Mouse (Mus musculus) mouse trophoblast stem cell (cell line): Measurements from ENCODE around the gene Asf1a.
"Not testable (repeated sequence)": the region's sequence is repeated elsewhere in the genome, so short reads cannot be mapped to it uniquely, and the experiment has no call there.

Experiments
- in situ Hi-C, 2 experiments: fragments of 300-500 bp; cut with MseI, MboI; formaldehyde crosslinking; loops; 2 replicates in 1 of 2; 3 replicates in 1 of 2; pipeline ENCODE4 v1.15.1; 2025

The Asf1a gene

DNA sequence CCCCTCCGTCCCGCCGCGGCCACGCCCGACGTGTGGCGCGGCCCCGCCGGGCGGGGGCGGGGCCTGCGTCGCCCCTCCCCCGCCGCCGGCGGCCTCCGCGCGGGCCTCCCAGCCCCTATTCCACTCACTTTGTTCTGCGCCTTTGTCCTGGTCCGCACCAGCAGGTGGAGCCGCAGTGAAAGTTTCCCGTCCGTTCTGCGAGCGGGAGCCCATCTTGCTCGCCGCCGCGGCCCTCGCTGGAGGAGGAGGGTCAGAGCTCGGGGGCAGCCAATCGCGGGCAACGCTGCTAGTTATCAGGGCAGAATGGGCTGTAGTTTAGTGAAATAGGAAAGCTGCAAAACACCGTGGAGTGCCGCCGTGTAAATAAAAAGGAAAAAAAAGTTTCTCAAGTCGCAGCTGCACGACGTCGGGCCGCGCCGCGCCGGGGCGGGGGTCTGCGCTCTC is at the start of gene Asf1a:
TSS of gene Asf1a (plus strand) at position 81 of the 444 bp plus-strand sequence.
- in situ Hi-C loops, result no loop called here

DNA sequence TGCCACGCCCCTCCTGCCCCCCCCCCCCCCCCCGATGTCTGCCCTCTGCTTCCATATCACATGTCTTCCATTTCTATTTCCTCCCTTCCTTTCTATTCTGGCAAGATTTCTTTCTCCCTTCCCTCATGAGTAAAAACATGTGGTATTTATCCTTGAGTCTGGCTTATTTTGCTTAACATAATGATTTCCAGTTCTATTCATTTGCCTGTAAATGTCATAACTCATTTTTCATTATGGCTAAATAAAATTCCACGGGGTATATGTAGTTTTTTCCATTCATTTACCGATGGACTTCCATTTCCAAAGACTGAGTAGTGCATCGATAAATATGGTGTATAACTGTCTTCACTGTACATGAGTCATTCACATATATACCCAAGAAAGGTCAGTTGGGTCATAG is 34.6 kb upstream of the Asf1a start:
- in situ Hi-C loops, result no loop called here

DNA sequence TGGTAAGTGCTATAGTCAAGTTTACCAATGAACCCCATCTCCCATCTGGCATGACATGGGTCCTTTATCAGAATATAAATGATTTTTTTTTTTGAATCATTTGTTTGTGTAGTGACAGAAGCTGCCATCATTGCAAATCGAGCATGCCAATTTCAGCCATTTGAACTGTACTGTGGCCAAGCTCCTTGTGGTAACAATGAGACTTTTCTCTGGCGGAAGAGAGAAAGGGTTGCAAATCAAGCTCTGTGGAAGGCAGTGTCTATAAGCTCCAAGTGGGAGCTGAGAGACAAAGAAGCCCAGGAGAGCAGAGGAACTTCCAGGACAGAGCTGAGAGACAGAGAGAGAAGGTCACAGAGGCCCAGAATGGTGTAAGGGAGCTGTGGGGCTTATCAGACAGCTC is 31.0 kb upstream of the Asf1a start:
- in situ Hi-C loops, result no loop called here

DNA sequence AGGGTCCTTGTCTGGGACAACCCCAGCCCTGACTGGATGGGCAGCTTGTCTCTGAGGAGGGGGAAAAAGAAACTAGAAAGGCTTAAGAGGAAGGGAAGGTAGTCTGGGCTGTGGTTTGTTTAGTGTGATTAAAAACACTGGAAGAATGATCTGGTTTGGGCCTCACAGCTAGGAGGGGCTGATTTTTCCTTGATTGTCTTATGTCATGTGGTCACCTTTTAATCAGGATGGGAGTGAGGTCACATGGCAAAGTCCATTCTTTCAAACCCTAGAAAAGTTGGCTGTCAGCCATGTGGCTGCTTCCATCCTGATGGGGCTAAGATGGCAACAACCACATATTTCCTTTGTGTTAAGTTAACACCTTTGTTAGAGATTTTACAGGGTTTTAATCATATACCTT is 28.0 kb upstream of the Asf1a start:
- in situ Hi-C loops, result no loop called here

DNA sequence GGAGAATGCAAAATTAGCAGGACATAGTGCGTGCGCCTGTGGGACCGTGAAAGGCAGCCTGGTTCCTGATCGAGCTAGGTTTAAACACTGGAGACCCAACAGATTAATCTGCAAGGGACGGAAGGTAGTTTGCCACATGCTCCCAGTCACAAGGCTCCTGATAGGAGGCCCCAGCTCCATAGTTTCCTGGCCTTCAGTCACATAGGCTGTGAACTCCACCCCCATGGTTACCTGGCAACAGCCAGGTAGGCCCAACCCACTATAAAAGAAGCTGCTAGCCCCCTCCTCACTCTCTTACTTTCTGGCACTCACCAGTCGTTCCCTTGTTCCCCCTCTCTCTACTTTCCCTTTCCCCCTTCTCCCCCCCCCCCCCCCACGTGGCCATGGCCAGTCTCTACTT is 16.4 kb upstream of the Asf1a start:
- in situ Hi-C loops, result no loop called here

DNA sequence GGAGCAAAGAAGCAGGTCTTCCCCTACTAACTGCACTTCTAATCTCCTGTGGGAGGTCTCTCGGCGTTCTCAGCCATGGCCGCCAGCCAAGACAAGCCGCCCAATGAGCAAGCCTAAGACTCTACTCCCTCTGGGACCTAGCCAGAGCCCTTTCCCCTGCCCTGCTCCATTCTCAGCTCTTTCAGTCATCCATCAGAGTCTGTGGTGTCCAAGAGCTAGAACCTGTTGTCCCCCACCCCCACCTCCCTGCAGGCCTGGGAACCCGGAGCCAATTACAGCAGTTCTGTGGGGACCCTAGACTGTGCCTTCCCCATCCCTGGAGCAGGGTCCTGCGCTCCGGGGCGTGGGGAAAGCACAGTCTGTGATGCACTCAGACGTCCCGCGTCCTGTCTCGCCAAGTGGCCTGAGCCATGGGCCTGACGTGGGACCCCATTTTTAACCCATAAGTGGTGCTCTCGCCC is 15.9 kb upstream of the Asf1a start:
- in situ Hi-C loops, result no loop called here

DNA sequence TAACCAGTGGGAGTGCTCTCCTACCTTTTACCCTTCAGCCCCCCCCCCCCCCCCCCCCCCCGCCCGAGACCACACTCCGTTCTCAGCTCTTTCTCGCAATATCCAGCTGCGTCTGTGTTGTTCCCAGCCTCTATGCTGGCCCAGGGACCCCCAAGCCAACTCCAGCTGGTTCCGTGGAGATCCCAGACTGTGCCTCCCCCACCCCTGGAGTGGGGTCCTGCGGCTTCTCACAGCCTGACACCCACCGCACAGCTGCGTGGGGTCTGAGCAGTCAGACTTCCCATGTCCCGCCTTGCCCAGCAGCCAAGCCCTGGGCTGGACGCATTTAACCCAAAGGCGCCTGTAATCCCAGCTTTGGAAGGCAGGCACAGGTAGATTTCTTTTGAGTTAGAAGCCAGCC is 15.5 kb upstream of the Asf1a start:
- in situ Hi-C loops, result no loop called here

DNA sequence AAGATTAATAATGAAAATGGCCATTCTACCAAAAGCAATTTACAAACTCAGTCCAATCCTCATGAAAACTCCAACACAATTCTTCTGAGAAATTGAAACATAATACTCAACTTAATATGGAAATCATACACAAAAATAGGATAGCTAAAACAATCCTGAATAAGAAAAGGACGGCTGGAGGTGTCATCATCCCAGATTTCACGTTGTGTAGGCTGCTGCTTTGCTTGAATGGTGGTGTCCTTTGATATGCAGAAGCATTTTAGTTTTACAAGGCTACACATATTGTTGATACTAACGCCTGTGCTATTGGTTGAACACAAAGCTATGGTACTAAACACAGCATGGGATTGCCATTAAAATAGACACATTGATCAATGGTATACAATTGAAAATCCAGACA is 10.8 kb upstream of the Asf1a start:
- in situ Hi-C loops, result no loop called here

DNA sequence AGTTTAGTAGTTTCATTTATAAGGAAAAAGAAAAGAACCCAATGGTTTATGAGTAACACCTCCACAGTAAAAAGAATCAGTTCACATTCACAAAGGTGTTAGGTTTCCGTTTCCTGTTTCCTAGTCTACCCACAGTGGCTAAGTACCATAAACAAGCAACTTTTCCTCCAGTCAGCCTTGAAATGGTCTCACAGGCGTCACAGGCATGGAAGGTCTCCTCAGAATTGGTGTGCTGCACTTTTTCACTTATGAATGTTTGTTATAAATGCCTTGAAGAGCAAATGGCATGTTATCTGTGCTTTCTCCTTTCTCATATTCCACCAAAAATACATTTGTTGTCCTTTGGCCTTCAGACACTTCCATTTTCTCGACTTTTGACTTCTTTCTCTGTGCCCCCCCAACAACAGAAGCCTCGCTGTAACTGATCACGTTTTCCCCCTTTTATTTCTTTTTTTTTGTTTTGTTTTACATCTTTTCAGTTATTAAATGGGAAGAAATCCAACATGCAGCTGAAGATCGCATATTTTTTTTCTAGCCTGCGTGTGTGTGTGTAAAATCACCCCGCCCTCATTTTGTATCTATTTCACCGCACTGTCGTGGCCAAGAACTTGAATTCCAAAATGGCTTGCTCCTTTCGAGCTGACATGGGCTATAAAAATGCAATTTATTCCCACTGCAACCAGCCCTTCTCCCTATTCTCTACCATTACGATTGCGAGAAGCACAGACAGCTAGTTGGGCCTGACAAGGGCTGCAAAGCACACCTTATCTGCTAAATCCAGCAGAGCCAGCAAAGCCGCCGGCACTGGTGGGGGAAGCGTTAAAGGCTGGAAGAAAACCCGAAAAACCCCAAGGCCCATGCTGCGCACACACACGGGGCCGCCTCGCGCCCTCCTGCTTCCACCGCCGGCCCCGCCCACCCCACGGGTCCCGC is 547 bp upstream of the Asf1a start:
- in situ Hi-C loops, result no loop called here

DNA sequence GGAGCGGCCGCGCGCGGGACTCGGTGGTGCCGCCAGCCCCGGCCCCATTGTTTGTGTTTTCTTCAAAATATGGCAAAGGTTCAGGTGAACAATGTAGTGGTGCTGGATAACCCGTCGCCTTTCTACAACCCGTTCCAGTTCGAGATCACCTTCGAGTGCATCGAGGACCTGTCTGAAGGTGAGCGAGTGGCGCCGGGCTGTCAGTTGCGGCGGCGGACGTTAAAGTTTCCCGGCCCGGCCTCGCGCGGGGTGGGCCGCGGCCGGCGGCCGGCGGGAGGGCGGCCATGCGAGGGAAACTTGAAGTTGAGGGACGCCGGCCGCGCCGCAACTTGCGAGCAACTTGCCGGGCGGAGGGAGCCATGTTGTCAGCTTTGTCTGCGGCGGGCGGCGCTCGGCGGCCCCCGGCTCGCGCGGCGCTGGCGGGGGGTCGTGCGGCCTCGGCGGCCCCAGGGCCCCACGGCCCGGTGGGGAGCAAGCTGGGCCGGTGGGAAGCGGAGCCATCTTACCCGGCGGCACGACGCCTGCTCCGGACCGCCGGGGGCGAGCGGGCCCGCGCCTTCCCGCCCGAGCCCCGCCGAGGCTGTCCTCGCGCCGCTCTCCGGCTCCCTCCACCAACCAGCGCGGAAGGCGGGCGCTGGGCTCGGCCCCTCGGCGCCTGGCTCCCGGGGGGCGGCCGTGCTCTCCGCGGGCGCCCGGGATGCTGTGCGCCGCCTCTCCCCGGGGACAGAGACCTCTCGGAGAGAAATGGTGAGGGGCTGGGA is 744 bp downstream of the Asf1a start:
- in situ Hi-C loops, result no loop called here

DNA sequence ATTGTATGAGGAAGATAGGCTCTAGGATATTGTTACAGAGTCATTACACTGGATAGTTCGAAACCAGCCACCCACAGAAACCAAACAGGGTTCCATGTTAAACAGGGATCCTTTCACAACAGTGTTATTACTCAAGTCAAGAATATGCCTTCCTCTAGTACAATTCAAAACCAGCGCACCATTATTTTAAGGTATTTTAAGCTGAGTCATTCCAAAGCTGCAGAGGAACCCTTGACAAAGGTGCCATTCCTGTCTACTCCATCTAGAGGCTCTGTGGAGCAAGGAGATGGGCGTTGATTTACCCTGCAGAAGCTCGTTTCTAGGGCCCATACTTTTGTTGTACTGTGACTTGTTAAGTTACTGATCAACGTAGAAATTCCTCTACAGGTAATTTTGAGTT is 2.3 kb downstream of the Asf1a start:
- in situ Hi-C loops, result no loop called here

DNA sequence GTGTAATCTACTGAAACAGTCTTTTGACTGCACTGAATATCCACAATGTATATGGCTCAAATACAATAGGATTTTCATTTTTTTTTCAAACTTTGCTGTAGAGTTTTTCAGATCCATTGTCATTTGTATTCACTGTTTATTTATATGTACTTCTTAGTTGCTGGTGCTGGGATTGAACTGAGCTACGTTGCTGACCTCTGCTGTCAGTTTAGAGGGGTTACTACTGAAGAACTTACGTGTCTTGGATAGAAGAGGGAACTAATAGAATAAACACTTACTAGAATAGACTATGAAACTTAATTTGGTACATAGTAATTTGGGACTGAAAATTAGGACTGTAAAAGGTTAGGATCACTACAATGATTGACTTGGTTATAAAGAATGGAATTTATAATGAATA is 8.8 kb downstream of the Asf1a start:
- in situ Hi-C loops, result no loop called here

DNA sequence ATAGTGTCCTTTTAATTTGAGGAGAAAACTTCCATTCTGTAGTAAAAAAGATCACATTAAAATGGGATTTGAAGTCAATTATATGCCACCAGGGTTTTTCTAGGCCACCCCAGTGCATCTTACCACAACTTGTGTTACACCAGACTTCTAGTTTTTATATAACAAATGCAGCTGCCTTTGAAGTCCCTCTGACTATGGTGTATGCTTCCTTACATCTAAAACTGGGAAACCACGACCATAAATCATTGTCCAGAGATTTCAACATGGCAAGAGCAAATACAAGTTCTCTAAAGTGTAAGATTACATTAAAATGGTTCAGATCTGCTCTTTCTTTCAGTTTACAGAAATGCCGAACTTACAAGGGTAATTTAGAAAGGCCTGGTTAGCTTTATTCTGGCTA is 11.7 kb downstream of the Asf1a start:
- in situ Hi-C loops, result no loop called here

DNA sequence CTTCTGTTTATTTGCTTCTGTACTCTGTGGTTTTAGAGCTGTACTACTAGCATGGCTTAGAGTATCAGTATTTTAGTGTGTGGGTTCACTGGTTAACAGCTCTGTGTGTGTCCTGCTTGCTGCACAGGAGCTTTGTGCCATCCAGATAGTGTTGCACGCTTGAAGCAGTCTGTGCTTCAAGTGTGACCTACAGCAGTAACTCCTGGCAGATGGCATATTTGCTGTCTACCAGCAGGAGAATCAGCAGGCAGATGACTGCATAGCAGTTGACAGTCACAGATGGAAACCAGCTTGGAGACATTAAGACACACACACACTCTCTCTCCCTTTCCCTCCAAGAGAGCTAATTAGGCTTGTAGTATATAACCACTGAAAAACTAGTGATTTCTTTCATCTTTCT is 15.6 kb downstream of the Asf1a start:
- in situ Hi-C loops, result no loop called here

DNA sequence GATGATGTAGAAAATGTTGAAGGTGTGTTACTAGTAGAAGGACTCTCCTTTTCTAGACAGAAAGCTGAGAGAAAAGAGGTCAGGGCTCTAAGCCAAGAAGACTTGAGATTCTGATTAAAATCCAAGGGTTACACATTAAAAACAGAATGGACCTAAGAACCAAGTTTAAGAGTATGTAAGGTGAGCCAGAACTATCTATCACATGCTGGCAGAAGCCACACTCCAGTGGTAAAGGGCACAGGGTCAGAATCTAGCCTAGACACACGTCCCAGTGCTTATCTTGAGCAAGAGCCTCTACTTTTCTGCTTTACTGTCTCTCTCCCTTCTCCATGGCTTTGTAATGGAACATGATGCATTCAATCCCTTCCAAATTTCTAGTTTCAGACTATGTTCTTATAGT is 17.4 kb downstream of the Asf1a start:
- in situ Hi-C loops, result no loop called here

DNA sequence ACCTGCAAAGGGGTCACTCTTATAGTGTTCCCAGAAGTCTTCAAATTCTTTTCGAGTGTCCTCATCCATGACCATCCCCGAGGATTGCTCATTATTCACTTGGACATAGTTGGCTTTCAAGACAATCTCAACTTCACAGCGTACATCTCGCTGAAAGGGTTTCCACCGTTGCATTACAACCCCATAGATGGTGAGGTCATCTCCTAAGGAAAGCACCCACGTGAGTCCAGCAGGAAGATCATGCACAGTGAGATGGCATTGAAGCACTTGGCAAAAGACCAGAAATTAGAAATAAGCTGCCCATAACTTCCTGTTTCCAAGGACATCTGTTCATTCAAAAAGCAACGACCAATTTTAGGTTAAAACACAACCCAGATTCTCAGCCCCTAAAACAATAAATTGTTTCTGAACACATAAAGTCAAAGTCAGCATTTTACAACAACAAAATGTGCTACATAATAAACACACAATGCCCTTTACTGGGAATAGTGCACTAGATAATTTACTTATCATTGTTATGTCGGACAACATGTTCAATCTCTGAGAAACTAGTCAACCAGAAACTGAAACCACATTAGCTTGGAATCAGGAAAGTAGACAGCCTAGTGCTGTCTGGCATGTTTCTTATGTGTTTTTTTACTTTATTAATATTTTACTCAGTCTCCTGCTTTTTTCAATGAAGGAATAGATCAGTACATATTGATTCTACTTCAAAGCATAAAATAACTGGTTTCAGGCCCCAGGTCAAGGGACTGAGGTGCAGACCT is 19.5 kb downstream of the Asf1a start:
- in situ Hi-C loops, result no loop called here

DNA sequence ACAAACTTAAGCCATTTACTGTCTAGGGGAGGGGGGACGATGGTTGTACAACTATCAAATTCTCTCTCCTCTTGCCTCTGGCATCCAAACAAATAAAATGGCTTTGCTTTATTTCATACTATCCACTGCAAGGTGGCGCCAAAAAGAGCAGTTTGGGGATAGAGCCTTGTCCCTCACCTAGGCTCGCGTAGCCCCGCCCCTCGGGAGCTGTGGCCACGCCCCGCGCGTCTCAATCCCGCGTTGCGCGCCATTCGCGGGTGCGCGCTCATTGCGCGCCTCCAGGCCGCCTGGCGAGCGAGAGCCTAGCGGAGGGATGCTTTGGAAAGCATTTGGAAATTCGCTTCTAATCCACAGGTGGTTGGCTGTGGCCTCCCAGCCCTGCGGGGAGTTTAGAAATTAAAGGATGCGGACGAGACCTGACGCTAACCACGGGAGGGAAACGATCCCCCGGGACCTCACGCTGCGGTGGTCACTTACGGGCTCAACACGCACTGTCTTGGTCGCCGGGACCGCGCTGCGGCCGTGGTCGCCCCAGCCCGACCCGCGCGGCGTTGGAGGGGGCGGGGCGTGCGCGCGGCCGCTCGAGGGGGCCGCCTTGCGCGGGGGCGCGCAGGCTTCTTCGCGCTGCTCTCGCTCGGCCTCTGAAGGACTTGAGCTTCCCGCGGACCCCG is 32.8 kb downstream of the Asf1a start:
- in situ Hi-C loops, result no loop called here

DNA sequence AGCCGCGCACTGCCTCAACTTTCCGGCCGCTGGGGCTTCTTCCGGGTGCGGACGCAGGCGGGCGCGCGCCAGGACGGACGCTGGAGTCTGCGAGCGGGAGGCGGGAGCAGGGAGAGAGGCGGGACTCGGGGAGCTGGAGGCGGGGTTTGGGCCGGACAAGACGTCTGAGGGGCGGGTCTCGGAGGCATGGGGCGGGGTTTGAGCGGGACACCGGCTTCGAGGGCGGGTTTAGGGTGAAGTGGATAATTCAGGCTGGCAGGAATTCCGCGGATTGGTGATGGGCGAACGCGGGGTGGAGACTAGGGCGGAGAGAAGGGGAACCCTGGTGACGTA is 33.3 kb downstream of the Asf1a start:
- in situ Hi-C loops, result no loop called here

DNA sequence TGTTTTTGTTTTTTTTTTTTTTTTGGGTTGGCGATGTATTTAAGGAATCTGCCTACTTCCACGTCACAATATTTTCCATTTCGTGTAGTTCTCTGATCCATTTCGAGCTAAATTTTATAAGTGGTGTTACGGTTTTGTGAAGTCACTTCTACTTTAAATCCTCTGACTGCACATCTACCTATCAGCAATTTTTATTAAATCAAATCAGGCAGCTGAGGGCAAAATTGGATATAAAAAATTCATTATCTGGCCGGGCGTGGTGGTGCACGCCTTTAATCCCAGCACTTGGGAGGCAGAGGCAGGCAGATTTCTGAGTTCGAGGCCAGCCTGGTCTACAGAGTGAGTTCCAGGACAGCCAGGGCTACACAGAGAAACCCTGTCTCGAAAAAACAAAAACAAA is 33.8 kb downstream of the Asf1a start, which contains the start of gene Mcm9:
TSS of gene Mcm9 (minus strand) at position 101 of the 400 bp plus-strand sequence.
- in situ Hi-C loops, result not testable (repeated sequence)

DNA sequence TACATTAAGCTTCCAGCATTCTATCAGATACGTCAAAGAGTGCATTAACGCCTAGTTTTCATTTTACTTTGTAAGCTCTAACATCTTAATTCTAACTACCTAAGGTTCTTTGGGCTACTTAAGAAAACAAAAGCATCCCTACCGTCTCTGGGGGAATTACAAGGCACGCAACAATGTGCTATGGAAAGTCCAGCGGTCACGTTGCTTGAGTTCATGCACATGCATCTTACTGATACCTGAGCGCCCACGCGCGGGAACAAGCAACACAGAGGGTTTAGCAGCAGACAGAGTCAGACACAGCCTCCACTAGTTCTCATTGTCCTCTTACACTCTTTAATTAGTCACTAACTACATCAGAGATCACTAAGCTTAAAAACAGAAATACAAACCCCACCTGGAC is 37.6 kb downstream of the Asf1a start:
- in situ Hi-C loops, result no loop called here

DNA sequence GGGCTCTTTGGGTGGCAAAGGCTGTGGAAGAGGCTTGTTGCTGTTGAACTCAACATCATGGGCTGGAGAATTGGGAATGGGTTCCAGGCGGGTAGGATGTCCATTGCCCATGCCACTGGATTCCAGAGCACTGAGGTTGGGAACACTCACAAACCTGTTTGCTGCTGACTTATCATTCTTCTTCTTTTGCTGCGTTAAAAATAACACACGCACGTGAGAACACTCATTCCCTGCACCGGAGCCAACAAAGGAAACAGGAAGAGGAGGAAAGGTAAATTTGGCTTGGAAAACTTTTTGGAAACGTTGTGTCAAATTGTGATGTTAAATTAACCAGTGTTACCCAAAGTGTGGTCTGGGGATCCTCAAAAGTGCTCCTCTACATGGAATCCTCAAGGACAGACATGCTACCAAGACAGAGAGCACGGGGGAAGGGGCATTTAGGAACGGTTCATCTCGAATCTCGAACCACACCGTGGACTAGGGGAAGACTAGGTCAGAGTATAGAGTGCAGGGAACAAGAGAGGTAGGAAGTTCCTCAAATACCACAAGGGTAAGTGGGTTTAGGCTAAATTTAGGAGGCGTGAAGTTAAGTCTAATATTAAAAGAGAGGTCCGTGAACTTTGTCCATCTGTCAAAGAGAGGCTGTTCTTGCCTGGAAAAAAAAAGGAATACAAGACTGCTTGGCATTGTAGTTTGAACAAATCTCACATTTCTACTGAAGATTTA is 38.9 kb downstream of the Asf1a start:
- in situ Hi-C loops, result no loop called here
